ENCODE assay signal across 13 mouse cellular contexts in genomic region chr5:24342966-24343365, GRCm38 (mm10). TPM values are rescaled to one million over a fixed set of nuclear protein-coding genes. Genes with fewer than 3 reads are reported as not detected.
DNase-seq lines count a peak whose midpoint lies in the region; ATAC-seq and TF ChIP-seq lines count a peak whose summit lies in the region.
"Had no signal": no experiment of that assay in that cellular context is flagged by ENCODE, and none has a peak within 500 bp of the region (broad histone marks: within the 10 kb centered on the region; RNA-seq: fewer than 3 reads in every experiment).

No protein-coding gene starts in this region.

- no peaks in the 10 kb centered on the region for H3K9me3 ChIP-seq in heart, embryonic 15.5 days (replicated peaks)
- no peaks in the 10 kb centered on the region for H3K9me3 ChIP-seq in embryonic facial prominence, embryonic 10.5 days
- no peaks in the 10 kb centered on the region for H3K9me3 ChIP-seq in heart, postnatal 0 days (replicated peaks; ENCODE audit: control insufficient read depth, low read length)
- H3K9me3 ChIP-seq in midbrain, embryonic 14.5 days (ENCODE audit: control insufficient read depth, low read length): no peaks in the 10 kb centered on the region
- H3K9me3 ChIP-seq: limb, embryonic 15.5 days had no signal

- peak overlapping the region; percentile 11; the same call in 1 of the 2 replicates for H3K4me2 ChIP-seq in heart, embryonic 15.5 days
- H3K4me2 ChIP-seq in heart, postnatal 0 days (ENCODE audit: low read depth, low read length): no peak overlapping the region
- H3K4me2 ChIP-seq in midbrain, embryonic 14.5 days (ENCODE audit: low read length): no peak overlapping the region
- H3K4me2 ChIP-seq: limb, embryonic 15.5 days had no signal

- peak overlapping the region; percentile 84 for H3K27ac ChIP-seq in heart, embryonic 15.5 days
- H3K27ac ChIP-seq in embryonic facial prominence, embryonic 10.5 days (replicated peaks): peak overlapping the region; percentile 83; the same call in 1 of the 2 replicates
- peak overlapping the region; percentile 70 for H3K27ac ChIP-seq in heart, postnatal 0 days (ENCODE audit: low read depth)
- H3K27ac ChIP-seq in midbrain, embryonic 14.5 days (replicated peaks; ENCODE audit: low read depth, low read length): 0 out of 2 replicates have a peak overlapping the region, but pooled peaks have one; percentile 26
- H3K27ac ChIP-seq: limb, embryonic 15.5 days had no signal

- peaks cover 5% of the 10 kb centered on the region; the same call in 1 of the 2 replicates for H3K36me3 ChIP-seq in heart, embryonic 15.5 days
- H3K36me3 ChIP-seq in embryonic facial prominence, embryonic 10.5 days (replicated peaks): no peaks in the 10 kb centered on the region
- H3K36me3 ChIP-seq in heart, postnatal 0 days (replicated peaks; ENCODE audit: control insufficient read depth, insufficient read depth, low read length): peaks cover 27% of the 10 kb centered on the region
- H3K36me3 ChIP-seq in midbrain, embryonic 14.5 days (ENCODE audit: control insufficient read depth, insufficient read depth, low read length): peaks cover 16% of the 10 kb centered on the region
- H3K36me3 ChIP-seq: limb, embryonic 15.5 days had no signal

- ATAC-seq in heart, embryonic 15.5 days (replicated peaks; ENCODE audit: insufficient number of reproducible peaks, insufficient read depth, low FRiP score, low read depth): no peak
- no peak for ATAC-seq in heart, postnatal 0 days (ENCODE audit: insufficient read depth, low read depth)
- ATAC-seq in midbrain, embryonic 14.5 days (ENCODE audit: low FRiP score, low TSS enrichment): no peak

- TF ChIP-seq CTCF in heart, postnatal 0 days (IDR thresholded peaks at IDR 0.05; ENCODE audit: low read depth): no peak

- 39% methylated on average over 8 of the region's 8 CpGs for WGBS in heart, embryonic 15.5 days
- WGBS in embryonic facial prominence, embryonic 10.5 days: 55% methylated on average over 8 of the region's 8 CpGs
- 40% methylated on average over 8 of the region's 8 CpGs for WGBS in heart, postnatal 0 days
- whole genome bisulfite sequencing in midbrain, embryonic 14.5 days: 47% methylated on average over 8 of the region's 8 CpGs

- no peak for TF ChIP-seq EP300 in heart, postnatal 0 days (IDR thresholded peaks at IDR 0.05; ENCODE audit: low read depth)

- no peak for DNase-seq in heart, adult 8-10 months (ENCODE audit: low spot score)
- no peak for DNase-seq in embryonic facial prominence, embryonic 10.5 days (ENCODE audit: low spot score)
- DNase-seq in heart, postnatal 0 days (ENCODE audit: low spot score): no peak
- no peak for DNase-seq in midbrain, embryonic 14.5 days
- no peak for DNase-seq in embryo, embryonic 10 days (ENCODE audit: low spot score)
- DNase-seq in layer of hippocampus, adult 9-10 months (ENCODE audit: low spot score): no peak
- DNase-seq: cerebellum, adult 18-20 months; kidney, postnatal 14 days; layer of hippocampus, postnatal 36 days; right cerebral cortex, postnatal 25 days had no signal

- H3K4me3 ChIP-seq in heart, embryonic 15.5 days: no peak overlapping the region
- no peak overlapping the region for H3K4me3 ChIP-seq in embryonic facial prominence, embryonic 10.5 days
- no peak overlapping the region for H3K4me3 ChIP-seq in heart, postnatal 0 days (ENCODE audit: low read depth, low read length)
- H3K4me3 ChIP-seq in midbrain, embryonic 14.5 days (replicated peaks; ENCODE audit: low read depth, low read length): no peak overlapping the region
- H3K4me3 ChIP-seq: limb, embryonic 15.5 days had no signal

- H3K4me1 ChIP-seq in heart, embryonic 15.5 days (replicated peaks): peaks cover 88% of the 10 kb centered on the region
- H3K4me1 ChIP-seq in embryonic facial prominence, embryonic 10.5 days: peaks cover 37% of the 10 kb centered on the region
- peaks cover 52% of the 10 kb centered on the region for H3K4me1 ChIP-seq in heart, postnatal 0 days (ENCODE audit: control insufficient read depth, insufficient read depth)
- H3K4me1 ChIP-seq in midbrain, embryonic 14.5 days (ENCODE audit: control insufficient read depth, insufficient read depth, low read length): peaks cover 44% of the 10 kb centered on the region

- H3K9ac ChIP-seq in heart, embryonic 15.5 days: peak overlapping the region; percentile 16; the same call in 1 of the 2 replicates
- H3K9ac ChIP-seq in heart, postnatal 0 days (replicated peaks; ENCODE audit: low read depth, low read length): peak overlapping the region; percentile 10; the same call in 1 of the 2 replicates
- H3K9ac ChIP-seq in midbrain, embryonic 14.5 days (replicated peaks; ENCODE audit: low read length): no peak overlapping the region
- H3K9ac ChIP-seq: limb, embryonic 15.5 days had no signal

- H3K27me3 ChIP-seq in heart, embryonic 15.5 days: no peaks in the 10 kb centered on the region
- peaks cover 39% of the 10 kb centered on the region for H3K27me3 ChIP-seq in embryonic facial prominence, embryonic 10.5 days (replicated peaks; ENCODE audit: low read depth, poor library complexity, severe bottlenecking)
- no peaks in the 10 kb centered on the region for H3K27me3 ChIP-seq in heart, postnatal 0 days (ENCODE audit: control insufficient read depth, insufficient read depth, low read length)
- H3K27me3 ChIP-seq in midbrain, embryonic 14.5 days (ENCODE audit: control insufficient read depth, insufficient read depth, low read length): no peaks in the 10 kb centered on the region

RNA-seq across cellular contexts. Expression of gene Kcnh2, which starts 8.4 kb away (rescaled TPM):
- 21.0 and 27.2 TPM in 2 replicates for polyA plus RNA-seq in heart, embryonic 15.5 days (2015; fragmentation: Nextera tagmentation; extraction: Ambion mirVana)
- total RNA-seq in heart, adult 8-10 months (2022): 10 to 100 TPM; 48.8 to 95.2 (median 71.0) TPM
- 10.9 and 13.7 TPM in 2 replicates for polyA plus RNA-seq in embryonic facial prominence, embryonic 10.5 days (2016; fragmentation: Nextera tagmentation; extraction: Ambion mirVana)
- 86.1 and 120 TPM in 2 replicates for total RNA-seq in heart, postnatal 0 days (2014; rRNA removed; ENCODE audit: low replicate concordance)
- 29.4 and 32.1 TPM in 2 replicates for polyA plus RNA-seq in heart, postnatal 0 days (2015; fragmentation: Nextera tagmentation; extraction: Ambion mirVana)
- polyA plus RNA-seq in midbrain, embryonic 14.5 days (2014; fragmentation: Nextera tagmentation; extraction: Ambion mirVana): 10.2 and 13.1 TPM in 2 replicates

RNA-seq across cellular contexts. Expression of gene Nos3, which starts 21.6 kb away (rescaled TPM):
- 27.9 and 30.6 TPM in 2 replicates for polyA plus RNA-seq in heart, embryonic 15.5 days (2015; fragmentation: Nextera tagmentation; extraction: Ambion mirVana)
- total RNA-seq in heart, adult 8-10 months (2022): 10 to 100 TPM; 21.4 to 26.9 (median 23.8) TPM
- 7.6 and 7.7 TPM in 2 replicates for polyA plus RNA-seq in embryonic facial prominence, embryonic 10.5 days (2016; fragmentation: Nextera tagmentation; extraction: Ambion mirVana)
- 50.9 and 52.1 TPM in 2 replicates for total RNA-seq in heart, postnatal 0 days (2014; rRNA removed; ENCODE audit: low replicate concordance)
- polyA plus RNA-seq in heart, postnatal 0 days (2015; fragmentation: Nextera tagmentation; extraction: Ambion mirVana): 21.1 and 25.6 TPM in 2 replicates
- 5.1 and 7.0 TPM in 2 replicates for polyA plus RNA-seq in midbrain, embryonic 14.5 days (2014; fragmentation: Nextera tagmentation; extraction: Ambion mirVana)
- total RNA-seq: neutrophil, adult 5-6 weeks had no signal

RNA-seq across cellular contexts. Expression of gene Atg9b, which starts 49.0 kb away (rescaled TPM):
- 0.81 and 1.6 TPM in 2 replicates for polyA plus RNA-seq in heart, embryonic 15.5 days (2015; fragmentation: Nextera tagmentation; extraction: Ambion mirVana)
- total RNA-seq in heart, adult 8-10 months (2022): 1 to 10 TPM in 2 of 4 experiments, under 1 TPM in 2; 0.73 to 1.7 (median 1.1) TPM
- polyA plus RNA-seq in embryonic facial prominence, embryonic 10.5 days (2016; fragmentation: Nextera tagmentation; extraction: Ambion mirVana): 0.69 and 0.83 TPM in 2 replicates
- total RNA-seq in heart, postnatal 0 days (2014; rRNA removed; ENCODE audit: low replicate concordance): 0.15 and 0.66 TPM in 2 replicates
- 0.34 and 0.47 TPM in 2 replicates for polyA plus RNA-seq in heart, postnatal 0 days (2015; fragmentation: Nextera tagmentation; extraction: Ambion mirVana)
- polyA plus RNA-seq in midbrain, embryonic 14.5 days (2014; fragmentation: Nextera tagmentation; extraction: Ambion mirVana): 0.72 and 1.0 TPM in 2 replicates
- total RNA-seq: neutrophil, adult 5-6 weeks had no signal

RNA-seq across cellular contexts. Expression of gene Abcb8, which starts 50.5 kb away (rescaled TPM):
- polyA plus RNA-seq in heart, embryonic 15.5 days (2015; fragmentation: Nextera tagmentation; extraction: Ambion mirVana): 54.4 and 70.1 TPM in 2 replicates
- 100 to 1,000 TPM in 2 of 4 experiments, 10 to 100 TPM in 2; 96.5 to 106 (median 101) TPM for total RNA-seq in heart, adult 8-10 months (2022)
- 53.6 and 57.2 TPM in 2 replicates for polyA plus RNA-seq in embryonic facial prominence, embryonic 10.5 days (2016; fragmentation: Nextera tagmentation; extraction: Ambion mirVana)
- 141 and 159 TPM in 2 replicates for total RNA-seq in heart, postnatal 0 days (2014; rRNA removed; ENCODE audit: low replicate concordance)
- polyA plus RNA-seq in heart, postnatal 0 days (2015; fragmentation: Nextera tagmentation; extraction: Ambion mirVana): 69.2 and 73.2 TPM in 2 replicates
- polyA plus RNA-seq in midbrain, embryonic 14.5 days (2014; fragmentation: Nextera tagmentation; extraction: Ambion mirVana): 45.3 and 52.1 TPM in 2 replicates

Comparison
In these comparisons a context has a peak if more than half of its experiments do, and no peak if none do; other contexts are left out.
1. H3K27ac ChIP-seq: peak in every context shown above with its lines; median percentile 84 in heart, embryonic 15.5 days; 83 in embryonic facial prominence, embryonic 10.5 days; 70 in heart, postnatal 0 days; 26 in midbrain, embryonic 14.5 days.